Mouse (Mus musculus) heart, postnatal 0 days (tissue): ENCODE data around the gene Tnp1.

ENCODE experiments used
- CTCF ChIP-seq: IDR thresholded peaks from 2 replicates; pipeline ENCODE4 v1.5.1; 2016; ENCODE audit warnings: antibody characterized with exemption, control low read depth, low read depth
- EP300 ChIP-seq: IDR thresholded peaks from 2 replicates; pipeline ENCODE4 v1.6.1; 2016; ENCODE audit warnings: antibody characterized with exemption, low read depth

DNA sequence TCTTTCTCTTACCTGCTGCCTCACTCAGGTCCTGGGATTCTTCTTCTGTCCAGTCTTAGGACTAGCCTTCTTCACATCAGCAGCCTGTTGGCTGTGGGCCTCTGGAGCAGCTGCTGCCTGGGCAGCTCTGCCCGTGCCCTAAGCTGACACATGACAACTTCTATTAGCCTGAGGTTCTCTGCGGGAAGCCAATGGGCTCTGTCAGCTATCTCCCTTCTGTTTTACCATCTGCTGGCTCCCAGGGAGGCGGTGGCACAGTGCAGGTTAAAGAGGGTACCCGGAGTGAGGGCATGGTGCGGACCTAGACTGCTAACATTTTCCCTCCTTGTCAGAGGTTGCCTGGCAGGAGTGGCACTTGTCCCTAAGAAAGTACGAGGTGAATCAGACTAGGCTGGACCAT, 39.5 kb upstream of the Tnp1 start:
- TF ChIP-seq CTCF (no peak), EP300 (no peak)
